Mouse (Mus musculus): Measurements from ENCODE around the gene Bloc1s5.

Gene Bloc1s5

GRCm38 (mm10) chr13:38554210-38554609 lies 80.7 kb downstream of the Bloc1s5 start:
- DNase-seq: no peak

GRCm38 (mm10) chr13:38548681-38549080 lies 86.2 kb downstream of the Bloc1s5 start:
- no peak for DNase-seq

GRCm38 (mm10) chr13:38547717-38548116 lies 87.2 kb downstream of the Bloc1s5 start:
- no peak for DNase-seq

GRCm38 (mm10) chr13:38546754-38547153 lies 88.2 kb downstream of the Bloc1s5 start:
- no peak for DNase-seq

GRCm38 (mm10) chr13:38545460-38545859 lies 89.4 kb downstream of the Bloc1s5 start:
- no peak for DNase-seq

DNA sequence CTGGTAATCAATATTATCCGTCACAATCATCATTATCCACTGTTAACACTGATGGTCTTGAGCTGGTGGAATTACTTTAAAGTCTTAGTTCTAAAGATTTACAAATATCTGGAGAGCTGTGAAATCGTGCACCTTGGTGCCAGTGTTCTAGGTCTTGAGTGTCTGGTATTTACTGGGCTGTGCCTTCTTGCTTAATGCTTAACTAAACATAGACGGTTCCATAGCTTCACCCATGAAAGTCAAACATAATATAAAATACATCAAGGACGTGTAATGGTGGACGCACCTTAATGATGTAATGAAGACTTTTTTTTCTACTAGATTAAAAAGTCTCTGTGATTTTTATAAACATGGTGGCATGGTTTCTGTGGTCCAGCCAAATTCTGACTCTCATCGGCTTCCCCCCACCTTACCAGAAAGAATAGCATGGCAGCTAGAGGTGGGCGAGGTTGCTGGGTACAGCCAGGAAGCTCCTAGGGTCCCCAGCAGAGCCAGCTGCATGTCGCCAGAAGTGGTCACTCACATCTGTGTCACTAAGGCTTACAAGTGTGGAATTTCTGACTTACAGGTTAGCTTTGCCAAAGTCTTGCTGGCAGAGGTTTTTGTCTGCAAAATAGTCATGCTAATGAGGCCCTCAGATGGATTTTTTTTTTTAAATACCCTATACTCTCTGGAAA lies 90.0 kb downstream of the Bloc1s5 start:
- DNase-seq: no peak

DNA sequence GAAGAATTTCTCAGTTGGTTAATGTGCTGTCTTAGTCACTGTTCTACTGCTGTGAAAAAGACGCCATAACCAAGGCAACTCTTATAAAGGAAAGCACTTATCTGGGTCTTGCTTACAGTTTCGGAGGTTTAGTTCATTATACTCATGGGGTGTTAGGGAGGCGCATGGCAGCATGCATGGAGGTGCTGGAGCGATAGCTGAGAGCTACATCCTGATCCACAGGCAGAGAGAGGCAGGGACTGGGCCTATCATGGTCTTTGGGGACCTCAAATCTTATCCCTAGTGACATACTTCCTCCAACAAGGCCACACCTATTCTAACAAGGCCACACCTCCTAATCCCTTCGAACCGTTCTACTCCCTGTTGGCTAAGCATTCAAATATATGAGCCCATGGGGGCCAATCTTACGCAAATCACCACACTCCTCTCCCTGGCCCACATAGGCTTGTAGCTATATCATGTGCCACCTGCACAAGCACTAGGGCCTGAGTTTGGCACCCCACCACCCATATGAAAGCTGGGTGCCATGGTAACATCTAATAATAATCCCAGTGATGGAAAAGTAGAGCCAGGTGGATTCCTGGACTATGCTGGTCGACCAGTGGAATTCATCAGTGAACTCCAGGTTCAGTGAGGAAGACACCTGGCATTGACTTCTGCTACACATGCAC lies 91.3 kb downstream of the Bloc1s5 start:
- no peak for DNase-seq

Data from kidney, adult 11 months (tissue).